Mouse (Mus musculus): ENCODE data around the gene Tnfaip1. TPM values are rescaled to one million over a fixed set of nuclear protein-coding genes. Genes with fewer than 3 reads are reported as not detected.
"Not testable (repeated sequence)": the region's sequence is repeated elsewhere in the genome, so short reads cannot be mapped to it uniquely, and the experiment has no call there.

Tnfaip1 gene
- total RNA-seq, 2 experiments from 2014 or later: 36.8 to 37.6 TPM

- H3K4me3 ChIP-seq: peak overlapping the region; percentile 96
- no peak for DNase-seq (ENCODE audit: extremely low spot score in 1 of 2, low spot score in 2 of 2)
- TF ChIP-seq CTCF (IDR thresholded peaks at IDR 0.05): no peak
- H3K27ac ChIP-seq: peak overlapping the region; percentile 84
- intact Hi-C loops (cut with DNase I): loop anchor here (2.0 kb wide), 1 partner anchor 23 kb away; the partner anchor contains the start of genes Poldip2 and Tmem199
Measured at GRCm38 (mm10) chr11:78535376-78536079, 604 bp downstream of the Tnfaip1 start.

GRCm38 (mm10) chr11:78534516-78534915, 1.6 kb downstream of the Tnfaip1 start:
- no peak for DNase-seq (ENCODE audit: extremely low spot score in 1 of 2, low spot score in 2 of 2)
- intact Hi-C loops (cut with DNase I): no loop called here
- TF ChIP-seq CTCF (IDR thresholded peaks at IDR 0.05): no peak; the same call in none of the 2 replicates
- Histone ChIP-seq H3K4me3 (peak overlapping the region; percentile 96; the same call in 1 of the 2 replicates), H3K27ac (no peak overlapping the region; the same call in 1 of the 2 replicates)

- DNase-seq (ENCODE audit: extremely low spot score in 1 of 2, low spot score in 2 of 2); H3K4me3 ChIP-seq; H3K27ac ChIP-seq; intact Hi-C loops (cut with DNase I): not testable (repeated sequence)
Measured at GRCm38 (mm10) chr11:78531515-78531914, 4.6 kb downstream of the Tnfaip1 start.

GRCm38 (mm10) chr11:78531046-78531445, 5.1 kb downstream of the Tnfaip1 start:
- intact Hi-C loops (cut with DNase I): no loop called here
- H3K27ac ChIP-seq: no peak overlapping the region
- H3K4me3 ChIP-seq: no peak overlapping the region
- no peak for DNase-seq (ENCODE audit: extremely low spot score in 1 of 2, low spot score in 2 of 2)
- TF ChIP-seq CTCF (IDR thresholded peaks at IDR 0.05): no peak

GRCm38 (mm10) chr11:78530001-78530400, 6.1 kb downstream of the Tnfaip1 start:
- no peak for TF ChIP-seq CTCF (IDR thresholded peaks at IDR 0.05)
- DNase-seq (ENCODE audit: extremely low spot score in 1 of 2, low spot score in 2 of 2): no peak
- intact Hi-C loops (cut with DNase I): no loop called here
- Histone ChIP-seq H3K27ac (0 out of 2 replicates have a peak overlapping the region, but pooled peaks have one; percentile 15), H3K4me3 (no peak overlapping the region)

- no peak for TF ChIP-seq CTCF (IDR thresholded peaks at IDR 0.05)
- DNase-seq (ENCODE audit: extremely low spot score in 1 of 2, low spot score in 2 of 2): no peak
- intact Hi-C loops (cut with DNase I): no loop called here
- Histone ChIP-seq H3K27ac (no peak overlapping the region), H3K4me3 (no peak overlapping the region)
Measured at GRCm38 (mm10) chr11:78528714-78529113, 7.4 kb downstream of the Tnfaip1 start.

- Histone ChIP-seq H3K4me3 (no peak overlapping the region), H3K27ac (no peak overlapping the region; the same call in 1 of the 2 replicates)
- TF ChIP-seq CTCF (IDR thresholded peaks at IDR 0.05): no peak
- intact Hi-C loops (cut with DNase I): no loop called here
- no peak for DNase-seq (ENCODE audit: extremely low spot score in 1 of 2, low spot score in 2 of 2)
Measured at GRCm38 (mm10) chr11:78524838-78525237, 11.3 kb downstream of the Tnfaip1 start.

- no peak for DNase-seq (ENCODE audit: extremely low spot score in 1 of 2, low spot score in 2 of 2)
- H3K4me3 ChIP-seq: no peak overlapping the region
- peak overlapping the region; percentile 53 for H3K27ac ChIP-seq
- TF ChIP-seq CTCF (IDR thresholded peaks at IDR 0.05): no peak
- intact Hi-C loops (cut with DNase I): no loop called here
Measured at GRCm38 (mm10) chr11:78523241-78523955, 12.7 kb downstream of the Tnfaip1 start.

GRCm38 (mm10) chr11:78522481-78522997, 13.6 kb downstream of the Tnfaip1 start:
- no peak for DNase-seq (ENCODE audit: extremely low spot score in 1 of 2, low spot score in 2 of 2)
- intact Hi-C loops (cut with DNase I): no loop called here
- Histone ChIP-seq H3K27ac (peak overlapping the region; percentile 36), H3K4me3 (no peak overlapping the region)
- peak; percentile 56 for TF ChIP-seq CTCF (IDR thresholded peaks at IDR 0.05)

- no peak overlapping the region for H3K4me3 ChIP-seq
- intact Hi-C loops (cut with DNase I): no loop called here
- peak overlapping the region; percentile 53 for H3K27ac ChIP-seq
- no peak for DNase-seq (ENCODE audit: extremely low spot score in 1 of 2, low spot score in 2 of 2)
- TF ChIP-seq CTCF (IDR thresholded peaks at IDR 0.05): no peak
Measured at GRCm38 (mm10) chr11:78521880-78522279, 14.3 kb downstream of the Tnfaip1 start.

GRCm38 (mm10) chr11:78518931-78519330, 17.2 kb downstream of the Tnfaip1 start:
- TF ChIP-seq CTCF (IDR thresholded peaks at IDR 0.05): no peak
- H3K27ac ChIP-seq: no peak overlapping the region
- H3K4me3 ChIP-seq: no peak overlapping the region
- no peak for DNase-seq (ENCODE audit: extremely low spot score in 1 of 2, low spot score in 2 of 2)
- intact Hi-C loops (cut with DNase I): no loop called here
